ENCODE assay signal across 10 mouse cellular contexts in the genomic region with DNA sequence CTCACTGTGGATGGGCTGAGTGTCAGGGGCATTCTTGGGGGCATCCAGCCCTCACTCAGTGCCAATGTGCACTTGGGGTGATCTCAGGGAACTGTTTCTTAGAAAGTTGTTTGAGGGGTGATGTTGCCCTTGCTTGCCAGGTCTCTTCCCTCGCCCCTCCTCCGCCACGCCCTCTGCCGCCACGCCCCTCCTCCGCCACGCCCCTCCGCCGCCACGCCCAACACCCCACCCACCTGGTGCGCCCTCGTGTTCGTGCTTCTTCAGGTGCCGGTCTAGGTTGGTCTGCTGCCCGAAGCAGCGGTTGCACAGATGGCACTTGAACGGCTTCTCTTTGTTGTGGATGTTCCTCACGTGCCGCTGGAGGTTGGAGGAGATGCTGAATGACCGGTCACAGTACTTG. TPM values are rescaled to one million over a fixed set of nuclear protein-coding genes. Genes with fewer than 3 reads are reported as not detected.
DNase-seq lines count a peak whose midpoint lies in the region; ATAC-seq and TF ChIP-seq lines count a peak whose summit lies in the region.
"Had no signal": no experiment of that assay in that cellular context is flagged by ENCODE, and none has a peak within 500 bp of the region (broad histone marks: within the 10 kb centered on the region; RNA-seq: fewer than 3 reads in every experiment).

No protein-coding gene starts in this region.

- H3K4me2 ChIP-seq in hindbrain, embryonic 14.5 days (replicated peaks) = peak overlapping the region; percentile 24
- peak overlapping the region; percentile 28 for H3K4me2 ChIP-seq in embryonic facial prominence, embryonic 12.5 days (replicated peaks)
- H3K4me2 ChIP-seq in midbrain, embryonic 11.5 days = no peak overlapping the region

- no peak for ATAC-seq in hindbrain, embryonic 14.5 days (ENCODE audit: low FRiP score)
- ATAC-seq in embryonic facial prominence, embryonic 12.5 days (ENCODE audit: insufficient number of reproducible peaks, insufficient read depth, low FRiP score, low TSS enrichment) = no peak
- ATAC-seq in midbrain, embryonic 11.5 days (ENCODE audit: low FRiP score) = peak; percentile 46

- no peak for TF ChIP-seq CTCF in E14TG2a.4 (conservative IDR thresholded peaks at IDR 0.05; ENCODE audit: low read length)

- DNase-seq in hindbrain, embryonic 14.5 days (ENCODE audit: low spot score) = no peak
- DNase-seq in hindbrain, embryonic 10.5 days (ENCODE audit: low spot score) = no peak
- DNase-seq in midbrain, embryonic 11.5 days (ENCODE audit: low spot score, missing footprints) = no peak
- DNase-seq in B cell, adult 2 months = no peak
- no peak for DNase-seq in Muller cell, postnatal 12 days (ENCODE audit: inconsistent ontology term)
- no peak for DNase-seq in right cerebral cortex, adult 2 months (ENCODE audit: low spot score in 2 of 2)

- 5% methylated on average over 20 of the region's 20 CpGs for WGBS in hindbrain, embryonic 14.5 days
- 6% methylated on average over 20 of the region's 20 CpGs for WGBS in hindbrain, embryonic 10.5 days
- 10% methylated on average over 18 of the region's 20 CpGs for WGBS in embryonic facial prominence, embryonic 12.5 days
- WGBS in midbrain, embryonic 11.5 days = 3% methylated on average over 20 of the region's 20 CpGs

- H3K9me3 ChIP-seq in hindbrain, embryonic 14.5 days (ENCODE audit: control insufficient read depth, low read length) = no peaks in the 10 kb centered on the region
- no peaks in the 10 kb centered on the region for H3K9me3 ChIP-seq in hindbrain, embryonic 10.5 days
- H3K9me3 ChIP-seq in E14TG2a.4 (ENCODE audit: low read length) = no peaks in the 10 kb centered on the region
- H3K9me3 ChIP-seq in embryonic facial prominence, embryonic 12.5 days = no peaks in the 10 kb centered on the region
- H3K9me3 ChIP-seq in midbrain, embryonic 11.5 days (ENCODE audit: control insufficient read depth, low read length) = no peaks in the 10 kb centered on the region

- H3K27me3 ChIP-seq in hindbrain, embryonic 14.5 days (ENCODE audit: control insufficient read depth, insufficient read depth, low read length) = peaks cover 15% of the 10 kb centered on the region; the same call in 1 of the 2 replicates
- H3K27me3 ChIP-seq in hindbrain, embryonic 10.5 days (ENCODE audit: insufficient read depth, poor library complexity, severe bottlenecking) = peaks cover 67% of the 10 kb centered on the region
- H3K27me3 ChIP-seq in E14TG2a.4 (ENCODE audit: insufficient read depth, low read length) = peaks cover 42% of the 10 kb centered on the region
- no peaks in the 10 kb centered on the region for H3K27me3 ChIP-seq in embryonic facial prominence, embryonic 12.5 days
- no peaks in the 10 kb centered on the region; the same call in 1 of the 2 replicates for H3K27me3 ChIP-seq in midbrain, embryonic 11.5 days (ENCODE audit: control insufficient read depth, insufficient read depth, low read length)

- H3K9ac ChIP-seq in hindbrain, embryonic 14.5 days = no peak overlapping the region
- H3K9ac ChIP-seq in embryonic facial prominence, embryonic 12.5 days = no peak overlapping the region
- no peak overlapping the region for H3K9ac ChIP-seq in midbrain, embryonic 11.5 days (ENCODE audit: low read length)
- H3K9ac ChIP-seq: liver, embryonic 14.5 days had no signal

- H3K36me3 ChIP-seq in hindbrain, embryonic 14.5 days (replicated peaks; ENCODE audit: control insufficient read depth, insufficient read depth) = no peaks in the 10 kb centered on the region
- H3K36me3 ChIP-seq in hindbrain, embryonic 10.5 days = no peaks in the 10 kb centered on the region
- H3K36me3 ChIP-seq in E14TG2a.4 (ENCODE audit: insufficient read depth, low read length) = no peaks in the 10 kb centered on the region
- H3K36me3 ChIP-seq in embryonic facial prominence, embryonic 12.5 days = peaks cover 7% of the 10 kb centered on the region
- H3K36me3 ChIP-seq in midbrain, embryonic 11.5 days (ENCODE audit: control insufficient read depth, insufficient read depth, low read length) = no peaks in the 10 kb centered on the region

- no peak overlapping the region for H3K4me3 ChIP-seq in hindbrain, embryonic 14.5 days (replicated peaks; ENCODE audit: low read length)
- H3K4me3 ChIP-seq in hindbrain, embryonic 10.5 days = no peak overlapping the region
- peak overlapping the region; percentile 60 for H3K4me3 ChIP-seq in E14TG2a.4 (replicated peaks; ENCODE audit: low read length)
- H3K4me3 ChIP-seq in embryonic facial prominence, embryonic 12.5 days = no peak overlapping the region
- H3K4me3 ChIP-seq in midbrain, embryonic 11.5 days (ENCODE audit: low read depth, low read length) = no peak overlapping the region

- no peak overlapping the region for H3K27ac ChIP-seq in hindbrain, embryonic 14.5 days
- no peak overlapping the region for H3K27ac ChIP-seq in hindbrain, embryonic 10.5 days
- no peak overlapping the region for H3K27ac ChIP-seq in embryonic facial prominence, embryonic 12.5 days
- H3K27ac ChIP-seq in midbrain, embryonic 11.5 days (ENCODE audit: low read depth, low read length) = no peak overlapping the region
- H3K27ac ChIP-seq: liver, embryonic 14.5 days had no signal

- H3K4me1 ChIP-seq in hindbrain, embryonic 14.5 days (replicated peaks; ENCODE audit: control insufficient read depth, insufficient read depth, low read length) = no peaks in the 10 kb centered on the region; the same call in 1 of the 2 replicates
- peaks cover 47% of the 10 kb centered on the region for H3K4me1 ChIP-seq in hindbrain, embryonic 10.5 days (replicated peaks)
- peaks cover 42% of the 10 kb centered on the region for H3K4me1 ChIP-seq in E14TG2a.4 (replicated peaks; ENCODE audit: low read depth, low read length)
- H3K4me1 ChIP-seq in embryonic facial prominence, embryonic 12.5 days = peaks cover 30% of the 10 kb centered on the region
- H3K4me1 ChIP-seq in midbrain, embryonic 11.5 days (ENCODE audit: control insufficient read depth, insufficient read depth, low read length) = no peaks in the 10 kb centered on the region

RNA-seq across cellular contexts. Expression of a gene that starts 7.5 kb away (rescaled TPM):
- polyA plus RNA-seq in hindbrain, embryonic 14.5 days (2014; fragmentation: Nextera tagmentation; extraction: Ambion mirVana) = not detected in 2 replicates
- polyA plus RNA-seq in hindbrain, embryonic 10.5 days (2016; fragmentation: Nextera tagmentation; extraction: Ambion mirVana) = not detected in 2 replicates
- not detected in 2 replicates for polyA plus RNA-seq in embryonic facial prominence, embryonic 12.5 days (2016; fragmentation: Nextera tagmentation; extraction: Ambion mirVana)
- polyA plus RNA-seq in midbrain, embryonic 11.5 days (2014; fragmentation: Nextera tagmentation; extraction: Ambion mirVana) = not detected in 2 replicates
- polyA plus RNA-seq: forebrain, embryonic 16.5 days; liver, embryonic 14.5 days had no signal

RNA-seq across cellular contexts. Expression of a gene that starts 27.0 kb away (rescaled TPM):
- 1.4 and 1.5 TPM in 2 replicates for polyA plus RNA-seq in hindbrain, embryonic 14.5 days (2014; fragmentation: Nextera tagmentation; extraction: Ambion mirVana)
- polyA plus RNA-seq in hindbrain, embryonic 10.5 days (2016; fragmentation: Nextera tagmentation; extraction: Ambion mirVana) = 4.6 and 7.5 TPM in 2 replicates
- 6.0 TPM in 2 replicates for polyA plus RNA-seq in embryonic facial prominence, embryonic 12.5 days (2016; fragmentation: Nextera tagmentation; extraction: Ambion mirVana)
- 0.45 and 0.81 TPM in 2 replicates for polyA plus RNA-seq in midbrain, embryonic 11.5 days (2014; fragmentation: Nextera tagmentation; extraction: Ambion mirVana)
